Mouse (Mus musculus): ENCODE data around the gene Laptm4a. TPM values are rescaled to one million over a fixed set of nuclear protein-coding genes. Genes with fewer than 3 reads are reported as not detected.

Gene Laptm4a
- polyA plus RNA-seq, 1 experiment from 2014 or later = 494 TPM

GRCm38 (mm10) chr12:8897140-8897539, 24.3 kb upstream of the Laptm4a start:
- no peak overlapping the region for H3K27ac ChIP-seq
- 92% methylated on average over 7 of the region's 7 CpGs for WGBS (ENCODE audit: missing documents)
- H3K36me3 ChIP-seq (ENCODE audit: inconsistent target) = no peaks in the 10 kb centered on the region
- no peaks in the 10 kb centered on the region for H3K79me2 ChIP-seq (ENCODE audit: inconsistent target)
- no peak overlapping the region for H3K4me3 ChIP-seq (ENCODE audit: inconsistent target)

- WGBS (ENCODE audit: missing documents) = 92% methylated on average over 18 of the region's 19 CpGs
- Histone ChIP-seq H3K36me3 (ENCODE audit: inconsistent target) (no peaks in the 10 kb centered on the region), H3K27ac (no peak overlapping the region), H3K4me3 (ENCODE audit: inconsistent target) (no peak overlapping the region), H3K79me2 (ENCODE audit: inconsistent target) (no peaks in the 10 kb centered on the region)
These were observed 22.3 kb upstream of the Laptm4a start for GRCm38 (mm10) chr12:8898879-8899785.

- WGBS (ENCODE audit: missing documents) = 74% methylated on average over 4 of the region's 4 CpGs
- no peaks in the 10 kb centered on the region for H3K79me2 ChIP-seq (ENCODE audit: inconsistent target)
- no peak overlapping the region for H3K27ac ChIP-seq
- H3K4me3 ChIP-seq (ENCODE audit: inconsistent target) = no peak overlapping the region
- H3K36me3 ChIP-seq (ENCODE audit: inconsistent target) = no peaks in the 10 kb centered on the region
These were observed 21.3 kb upstream of the Laptm4a start for GRCm38 (mm10) chr12:8900107-8900698.

GRCm38 (mm10) chr12:8900919-8901663, 20.4 kb upstream of the Laptm4a start:
- H3K79me2 ChIP-seq (ENCODE audit: inconsistent target) = no peaks in the 10 kb centered on the region
- H3K27ac ChIP-seq = no peak overlapping the region
- 62% methylated on average over 5 of the region's 5 CpGs for WGBS (ENCODE audit: missing documents)
- H3K4me3 ChIP-seq (ENCODE audit: inconsistent target) = no peak overlapping the region
- no peaks in the 10 kb centered on the region for H3K36me3 ChIP-seq (ENCODE audit: inconsistent target)

- H3K36me3 ChIP-seq (ENCODE audit: inconsistent target) = no peaks in the 10 kb centered on the region
- 74% methylated on average over 2 of the region's 2 CpGs for WGBS (ENCODE audit: missing documents)
- H3K4me3 ChIP-seq (ENCODE audit: inconsistent target) = no peak overlapping the region
- no peak overlapping the region for H3K27ac ChIP-seq
- no peaks in the 10 kb centered on the region for H3K79me2 ChIP-seq (ENCODE audit: inconsistent target)
These were observed 19.5 kb upstream of the Laptm4a start for GRCm38 (mm10) chr12:8901934-8902333.

- Histone ChIP-seq H3K4me3 (ENCODE audit: inconsistent target) (no peak overlapping the region), H3K27ac (no peak overlapping the region), H3K79me2 (ENCODE audit: inconsistent target) (no peaks in the 10 kb centered on the region), H3K36me3 (ENCODE audit: inconsistent target) (no peaks in the 10 kb centered on the region)
- 84% methylated on average over 3 of the region's 3 CpGs for WGBS (ENCODE audit: missing documents)
These were observed 19.0 kb upstream of the Laptm4a start for GRCm38 (mm10) chr12:8902479-8902878.

GRCm38 (mm10) chr12:8912860-8913685, 8.4 kb upstream of the Laptm4a start:
- no peaks in the 10 kb centered on the region for H3K36me3 ChIP-seq (ENCODE audit: inconsistent target)

GRCm38 (mm10) chr12:8913701-8914340, 7.6 kb upstream of the Laptm4a start:
- no peak overlapping the region for H3K4me3 ChIP-seq (ENCODE audit: inconsistent target)
- H3K36me3 ChIP-seq (ENCODE audit: inconsistent target) = no peaks in the 10 kb centered on the region
- H3K27ac ChIP-seq = no peak overlapping the region
- H3K79me2 ChIP-seq (ENCODE audit: inconsistent target) = no peaks in the 10 kb centered on the region
- 92% methylated on average over 9 of the region's 9 CpGs for WGBS (ENCODE audit: missing documents)

More at GRCm38 (mm10) chr12:8912860-8913685, 8.4 kb upstream of the Laptm4a start:
- Histone ChIP-seq H3K4me3 (ENCODE audit: inconsistent target) (no peak overlapping the region), H3K79me2 (ENCODE audit: inconsistent target) (no peaks in the 10 kb centered on the region), H3K27ac (no peak overlapping the region)
- WGBS (ENCODE audit: missing documents) = 63% methylated on average over 16 of the region's 16 CpGs

- H3K79me2 ChIP-seq (ENCODE audit: inconsistent target) = no peaks in the 10 kb centered on the region
- 91% methylated on average over 5 of the region's 5 CpGs for WGBS (ENCODE audit: missing documents)
- H3K36me3 ChIP-seq (ENCODE audit: inconsistent target) = no peaks in the 10 kb centered on the region
- H3K27ac ChIP-seq = no peak overlapping the region
- H3K4me3 ChIP-seq (ENCODE audit: inconsistent target) = no peak overlapping the region
These were observed 5.1 kb upstream of the Laptm4a start for GRCm38 (mm10) chr12:8916378-8916777.

- no peak overlapping the region for H3K4me3 ChIP-seq (ENCODE audit: inconsistent target)
- no peaks in the 10 kb centered on the region for H3K36me3 ChIP-seq (ENCODE audit: inconsistent target)
- H3K79me2 ChIP-seq (ENCODE audit: inconsistent target) = peaks cover 17% of the 10 kb centered on the region
- no peak overlapping the region for H3K27ac ChIP-seq
- 93% methylated on average over 3 of the region's 3 CpGs for WGBS (ENCODE audit: missing documents)
These were observed 2.2 kb upstream of the Laptm4a start for GRCm38 (mm10) chr12:8919231-8919630.

- peaks cover 4% of the 10 kb centered on the region; the same call in 1 of the 2 replicates for H3K36me3 ChIP-seq (ENCODE audit: inconsistent target)
- 14% methylated on average over 1 of the region's 1 CpGs for WGBS (ENCODE audit: missing documents)
- peak overlapping the region; percentile 96 for H3K27ac ChIP-seq
- peak overlapping the region; percentile 92 for H3K4me3 ChIP-seq (ENCODE audit: inconsistent target)
- H3K79me2 ChIP-seq (ENCODE audit: inconsistent target) = peaks cover 34% of the 10 kb centered on the region
These were observed 469 bp upstream of the Laptm4a start for GRCm38 (mm10) chr12:8920996-8921393.

- WGBS (ENCODE audit: missing documents) = under 1% methylated on average over 30 of the region's 30 CpGs
- peaks cover 48% of the 10 kb centered on the region for H3K79me2 ChIP-seq (ENCODE audit: inconsistent target)
- peak overlapping the region; percentile 96 for H3K27ac ChIP-seq
- peak overlapping the region; percentile 92 for H3K4me3 ChIP-seq (ENCODE audit: inconsistent target)
- peaks cover 4% of the 10 kb centered on the region; the same call in 1 of the 2 replicates for H3K36me3 ChIP-seq (ENCODE audit: inconsistent target)
These were observed 1.1 kb downstream of the Laptm4a start for GRCm38 (mm10) chr12:8922369-8923124.

GRCm38 (mm10) chr12:8923125-8923410, 1.6 kb downstream of the Laptm4a start:
- Histone ChIP-seq H3K27ac (peak overlapping the region; percentile 96), H3K79me2 (ENCODE audit: inconsistent target) (peaks cover 51% of the 10 kb centered on the region)
- WGBS (ENCODE audit: missing documents) = 5% methylated on average over 5 of the region's 5 CpGs

More at GRCm38 (mm10) chr12:8923125-8923410, 1.6 kb downstream of the Laptm4a start:
- Histone ChIP-seq H3K4me3 (ENCODE audit: inconsistent target) (peak overlapping the region; percentile 92), H3K36me3 (ENCODE audit: inconsistent target) (peaks cover 4% of the 10 kb centered on the region; the same call in 1 of the 2 replicates)
